Mouse (Mus musculus) stomach, postnatal 0 days (tissue): Measurements from ENCODE around the gene Efr3b.

Source experiments
- CTCF ChIP-seq: IDR thresholded peaks from 2 replicates; pipeline ENCODE4 v1.5.1; 2016; ENCODE audit warnings: antibody characterized with exemption, low read depth, mild to moderate bottlenecking, moderate library complexity
- EP300 ChIP-seq: optimal IDR thresholded peaks from 2 replicates; pipeline ENCODE3; 2016; ENCODE audit warnings: antibody characterized with exemption

DNA sequence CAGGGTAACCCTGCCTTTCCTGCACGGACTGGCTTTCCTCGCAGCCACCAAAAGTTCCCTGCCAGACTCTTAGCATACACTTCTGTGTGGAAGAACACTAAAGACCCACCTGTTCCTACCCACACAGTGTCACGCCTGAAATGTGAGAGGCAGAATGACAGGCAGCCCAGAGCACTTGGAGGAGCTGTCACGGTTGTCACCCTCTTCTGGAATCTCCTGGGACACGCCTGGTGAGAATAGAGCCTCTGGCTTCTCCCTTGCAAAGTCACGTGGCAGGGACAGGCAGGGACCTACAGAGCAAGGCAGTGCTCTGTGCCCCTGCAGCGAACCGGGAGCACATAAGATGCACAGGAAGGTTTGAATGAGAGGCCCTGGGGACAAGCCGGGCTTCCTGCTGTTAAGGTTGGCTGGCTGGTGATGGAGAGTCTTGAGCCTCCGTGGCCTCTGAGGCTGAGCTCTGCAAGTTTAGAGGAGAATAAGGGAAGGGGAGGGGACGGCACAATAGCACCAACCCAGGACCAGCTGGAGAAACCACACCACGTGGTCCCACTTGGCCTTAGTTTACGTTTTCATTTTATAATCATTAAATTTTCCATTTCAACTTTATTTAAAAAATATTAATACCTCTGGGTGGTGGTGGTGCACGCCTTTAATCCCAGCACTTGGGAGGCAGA is 120.9 kb downstream of the Efr3b start:
- TF ChIP-seq EP300 (no peak), CTCF (no peak)
